Mouse (Mus musculus): ENCODE data around the gene Plch1.

- TF ChIP-seq POLR2A (IDR thresholded peaks at IDR 0.05; ENCODE audit: insufficient read length, low read depth) (no peak), TCF12 (IDR thresholded peaks at IDR 0.05; ENCODE audit: insufficient read depth, poor library complexity, severe bottlenecking) (no peak), USF1 (IDR thresholded peaks at IDR 0.05; ENCODE audit: low read depth) (no peak), CEBPB (IDR thresholded peaks at IDR 0.05; ENCODE audit: insufficient read depth, poor library complexity, severe bottlenecking) (no peak), SRF (IDR thresholded peaks at IDR 0.05; ENCODE audit: control insufficient read depth, insufficient read length, low read depth) (no peak), POLR2AphosphoS2 (IDR thresholded peaks at IDR 0.05; ENCODE audit: insufficient read length, low read depth) (no peak), MAX (IDR thresholded peaks at IDR 0.05; ENCODE audit: low read depth) (no peak), MYOG (IDR thresholded peaks at IDR 0.05; ENCODE audit: control insufficient read depth in 1 of 3, insufficient read depth in 1 of 3, insufficient read length in 2 of 3, low read depth in 2 of 3) (no peak), MYOD1 (IDR thresholded peaks at IDR 0.05; ENCODE audit: control insufficient read depth in 1 of 3, insufficient read length in 2 of 3, low read depth in 2 of 3) (no peak), TCF3 (IDR thresholded peaks at IDR 0.05; ENCODE audit: insufficient read length, low read depth) (no peak), E2F4 (IDR thresholded peaks at IDR 0.05; ENCODE audit: insufficient read depth) (no peak), REST (IDR thresholded peaks at IDR 0.05; ENCODE audit: insufficient read depth, insufficient read length) (no peak)
Observed at GRCm38 (mm10) chr3:63836937-63837632, 62.2 kb downstream of the Plch1 start.

Data from myocyte (in vitro differentiated cells).